Mouse (Mus musculus) stomach, postnatal 0 days (tissue): ENCODE data around the gene Ntan1. TPM values are rescaled to one million over a fixed set of nuclear protein-coding genes. Genes with fewer than 3 reads are reported as not detected.

Source experiments
- ATAC-seq: fragments of 200-750 bp; cut with Nextera tagmentation; 2 replicates; pipeline ENCODE4 v1.8.0; 2017; ENCODE audit not compliant: low FRiP score, low TSS enrichment
- DNase-seq: peaks from one replicate; pipeline ENCODE4 v3.0.0-alpha.2; 2016; ENCODE audit warnings: low spot score
- H3K27ac ChIP-seq: fragments of 300-500 bp; sonication (generic); replicated peaks from 2 replicates; pipeline ENCODE4 v1.5.1; 2014; ENCODE audit warnings: mild to moderate bottlenecking, control low read depth
- H3K27me3 ChIP-seq: fragments of 300-500 bp; sonication (generic); 2 replicates; pipeline ENCODE4 v1.6.1; 2014; ENCODE audit warnings: low read length; ENCODE audit not compliant: control insufficient read depth, insufficient read depth
- H3K36me3 ChIP-seq: fragments of 300-500 bp; sonication (generic); 2 replicates; pipeline ENCODE4 v1.6.1; 2014; ENCODE audit warnings: low read length, mixed read lengths; ENCODE audit not compliant: control insufficient read depth, insufficient read depth
- H3K4me1 ChIP-seq: fragments of 300-500 bp; sonication (generic); replicated peaks from 2 replicates; pipeline ENCODE4 v1.6.1; 2014; ENCODE audit warnings: antibody characterized with exemption; ENCODE audit not compliant: control insufficient read depth, insufficient read depth
- H3K4me2 ChIP-seq: fragments of 300-500 bp; sonication (generic); replicated peaks from 2 replicates; pipeline ENCODE4 v1.6.1; 2014; ENCODE audit warnings: low read depth, mild to moderate bottlenecking, control low read depth, moderate library complexity
- H3K4me3 ChIP-seq: fragments of 300-500 bp; sonication (generic); 2 replicates; pipeline ENCODE4 v1.5.1; 2014; ENCODE audit warnings: low read depth, low read length, control low read depth
- H3K9ac ChIP-seq: fragments of 300-500 bp; sonication (generic); 2 replicates; pipeline ENCODE4 v1.6.1; 2014; ENCODE audit warnings: mild to moderate bottlenecking, low read length, control low read depth, mixed read lengths
- H3K9me3 ChIP-seq: fragments of 300-500 bp; sonication (generic); 2 replicates; pipeline ENCODE4 v1.6.1; 2016; ENCODE audit warnings: low read length; ENCODE audit not compliant: control insufficient read depth
- CTCF ChIP-seq: IDR thresholded peaks from 2 replicates; pipeline ENCODE4 v1.5.1; 2016; ENCODE audit warnings: antibody characterized with exemption, low read depth, mild to moderate bottlenecking, moderate library complexity
- EP300 ChIP-seq: optimal IDR thresholded peaks from 2 replicates; pipeline ENCODE3; 2016; ENCODE audit warnings: antibody characterized with exemption
- WGBS: fragments of 180-500 bp; shearing (Covaris S2); extraction: QIAGEN DNeasy Blood & Tissue Kit; methylation state at CpG from one replicate; pipeline ENCODE4 v1.1.7; 2014; 5-methylcytosine and 5-hydroxymethylcytosine counted together
- polyA plus RNA-seq: library from polyadenylated mRNA; unstranded; fragments of >200 nt; fragmentation: Nextera tagmentation; extraction: Ambion mirVana; gene quantifications from 2 replicates; pipeline ENCODE4 v1.2.1, GENCODE M21; 2015

Gene Ntan1
- polyA plus RNA-seq, 1 experiment from 2014 or later = 124 TPM

DNA sequence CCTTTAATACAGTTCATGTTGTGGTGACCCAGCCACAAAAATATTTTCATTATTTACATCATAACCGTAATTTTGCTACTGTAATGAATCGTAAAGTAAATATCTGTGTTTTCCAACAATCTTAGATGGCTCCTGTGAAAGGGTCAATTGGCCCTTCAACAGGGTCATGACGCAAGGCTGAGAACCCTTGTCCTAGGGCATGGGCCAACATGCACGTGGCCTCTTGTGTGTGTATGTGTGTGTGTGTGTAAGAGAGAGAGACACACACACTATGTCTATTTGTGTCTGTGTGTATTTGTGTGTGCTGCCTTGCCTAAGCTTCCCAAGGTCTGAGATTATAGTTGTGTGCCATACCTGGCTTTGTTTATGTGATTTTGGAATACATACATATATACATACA is 11.0 kb upstream of the Ntan1 start:
- ATAC-seq (no peak), DNase-seq (no peak)
- H3K9me3 ChIP-seq = no peaks in the 10 kb centered on the region
- no peak overlapping the region for H3K27ac ChIP-seq
- H3K4me2 ChIP-seq = no peak overlapping the region
- whole genome bisulfite sequencing = 89% methylated on average over 4 of the region's 4 CpGs
- H3K4me1 ChIP-seq = no peaks in the 10 kb centered on the region
- H3K27me3 ChIP-seq = no peaks in the 10 kb centered on the region
- TF ChIP-seq EP300 = no peak
- no peak for TF ChIP-seq CTCF
- no peak overlapping the region for H3K9ac ChIP-seq
- H3K36me3 ChIP-seq = peaks cover 42% of the 10 kb centered on the region
- H3K4me3 ChIP-seq = no peak overlapping the region

- WGBS = 88% methylated on average over 7 of the region's 7 CpGs
- no peak for ATAC-seq
- Histone ChIP-seq H3K9me3 (no peaks in the 10 kb centered on the region), H3K4me3 (no peak overlapping the region), H3K27me3 (no peaks in the 10 kb centered on the region), H3K4me1 (no peaks in the 10 kb centered on the region), H3K9ac (no peak overlapping the region), H3K36me3 (peaks cover 45% of the 10 kb centered on the region), H3K4me2 (no peak overlapping the region), H3K27ac (no peak overlapping the region)
- DNase-seq = no peak
- TF ChIP-seq EP300 (no peak), CTCF (no peak)
These were observed 10.2 kb upstream of the Ntan1 start for GRCm38 (mm10) chr16:13808410-13808809.

- Histone ChIP-seq H3K4me2 (no peak overlapping the region), H3K27me3 (no peaks in the 10 kb centered on the region), H3K4me1 (no peaks in the 10 kb centered on the region), H3K36me3 (peaks cover 23% of the 10 kb centered on the region), H3K4me3 (no peak overlapping the region), H3K9me3 (no peaks in the 10 kb centered on the region), H3K9ac (no peak overlapping the region), H3K27ac (no peak overlapping the region)
- TF ChIP-seq CTCF = 0 out of 2 replicates have a peak, but pooled peaks have one; percentile 4
- no peak for TF ChIP-seq EP300
- DNase-seq (no peak), ATAC-seq (no peak)
- 91% methylated on average over 6 of the region's 6 CpGs for WGBS
These were observed 6.5 kb upstream of the Ntan1 start for GRCm38 (mm10) chr16:13812152-13812551.

DNA sequence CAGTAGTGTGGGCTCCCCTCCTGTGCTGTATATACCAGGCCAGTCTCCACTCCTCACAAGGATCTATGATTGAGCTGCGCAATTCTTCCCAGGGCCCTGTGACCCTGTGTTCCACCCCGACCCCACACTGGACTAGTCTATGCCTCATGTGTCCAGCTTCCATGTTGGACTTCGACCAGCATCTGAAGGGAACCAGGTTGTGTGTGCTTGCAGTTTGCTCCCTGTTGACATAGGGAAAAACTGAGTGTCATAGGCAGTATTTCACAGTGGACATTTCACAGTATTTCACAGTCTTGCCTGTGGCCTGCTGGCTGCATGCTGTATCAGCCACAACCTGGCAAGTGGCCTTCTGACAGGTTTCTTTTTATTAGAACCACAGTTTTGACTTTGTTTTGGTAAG is 5.4 kb upstream of the Ntan1 start:
- Histone ChIP-seq H3K9me3 (no peaks in the 10 kb centered on the region), H3K27me3 (no peaks in the 10 kb centered on the region), H3K9ac (no peak overlapping the region), H3K36me3 (peaks cover 23% of the 10 kb centered on the region), H3K4me2 (no peak overlapping the region), H3K4me1 (no peaks in the 10 kb centered on the region), H3K27ac (no peak overlapping the region), H3K4me3 (no peak overlapping the region)
- ATAC-seq = no peak
- WGBS = 94% methylated on average over 3 of the region's 3 CpGs
- no peak for TF ChIP-seq EP300
- TF ChIP-seq CTCF = no peak
- no peak for DNase-seq

DNA sequence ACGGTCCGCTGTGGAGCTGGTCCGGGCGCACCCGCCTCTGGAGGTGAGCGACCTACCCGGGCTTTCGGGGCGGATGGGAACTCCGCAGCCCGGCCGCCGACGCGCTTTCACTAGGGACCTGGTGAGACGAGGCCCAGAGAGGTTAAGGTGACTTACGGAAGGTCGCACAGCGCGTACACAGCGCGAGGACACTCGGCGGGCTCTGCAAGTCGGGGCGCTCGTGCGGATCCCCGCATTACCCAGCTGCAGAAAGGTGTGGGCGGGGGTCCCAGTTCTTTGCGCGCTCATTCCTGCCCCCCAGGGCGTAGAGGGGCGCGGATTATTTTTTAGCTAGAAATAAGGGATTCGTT is 724 bp downstream of the Ntan1 start:
- under 1% methylated on average over 34 of the region's 36 CpGs for WGBS

DNA sequence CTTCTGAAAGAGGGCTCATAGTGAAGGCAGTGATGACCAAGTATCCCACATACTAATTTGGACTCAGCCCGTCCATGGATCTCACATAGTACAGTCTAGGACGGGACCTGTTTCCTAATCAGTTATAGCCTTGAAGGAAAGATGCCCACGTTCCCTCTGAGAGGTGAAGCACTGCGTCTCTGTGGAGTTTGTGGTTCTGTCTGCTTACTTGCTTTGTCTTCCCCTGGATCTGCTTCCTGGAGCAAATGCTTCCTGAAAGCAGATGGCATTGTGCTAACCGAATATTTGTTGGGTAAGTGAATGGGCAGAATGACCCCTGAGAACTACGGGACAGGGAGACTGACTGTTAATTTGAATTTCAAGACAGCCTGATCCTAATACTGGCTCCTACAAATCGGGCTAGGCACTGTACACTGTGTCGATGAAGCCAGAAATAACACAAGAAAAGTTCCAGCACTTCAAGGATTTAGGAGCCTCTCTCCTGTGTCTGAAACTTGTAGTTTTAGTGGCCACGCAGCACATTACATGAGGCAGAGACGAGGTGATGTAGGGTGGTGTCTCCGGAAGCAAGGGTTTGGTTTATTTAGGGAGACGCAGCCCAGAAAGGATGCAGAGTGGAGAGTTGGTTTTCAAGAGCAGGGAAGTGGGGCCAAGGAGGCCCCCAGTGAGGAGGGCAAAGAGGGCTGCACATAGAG is 1.3 kb downstream of the Ntan1 start:
- Histone ChIP-seq H3K27ac (peak overlapping the region; percentile 83), H3K4me2 (peak overlapping the region; percentile 82), H3K36me3 (no peaks in the 10 kb centered on the region), H3K27me3 (no peaks in the 10 kb centered on the region), H3K9me3 (no peaks in the 10 kb centered on the region), H3K4me3 (peak overlapping the region; percentile 84), H3K9ac (peak overlapping the region; percentile 87), H3K4me1 (0 out of 2 replicates have a peak, but pooled peaks cover 6% of the 10 kb centered on the region)
- DNase-seq (no peak), ATAC-seq (no peak)
- 14% methylated on average over 12 of the region's 12 CpGs for WGBS
- no peak for TF ChIP-seq EP300
- TF ChIP-seq CTCF = no peak

More for the DNA sequence above, 724 bp downstream of the Ntan1 start:
- DNase-seq (no peak), ATAC-seq (peak; percentile 61)
- Histone ChIP-seq H3K27me3 (no peaks in the 10 kb centered on the region), H3K4me3 (peak overlapping the region; percentile 84), H3K4me1 (0 out of 2 replicates have a peak, but pooled peaks cover 6% of the 10 kb centered on the region), H3K4me2 (peak overlapping the region; percentile 82), H3K27ac (peak overlapping the region; percentile 83), H3K9me3 (no peaks in the 10 kb centered on the region), H3K36me3 (no peaks in the 10 kb centered on the region), H3K9ac (peak overlapping the region; percentile 87)
- TF ChIP-seq CTCF (no peak), EP300 (no peak)
